Mouse (Mus musculus) left cerebral cortex, postnatal 10 days (tissue): ENCODE measurements at regions not wholly inside any gene's neighbourhood (a gene's known extent, or its start where the extent isn't known, plus 50 kb on each side); places are given as distances from the start of the nearest gene placed in this dataset.
"Not testable (repeated sequence)": the region's sequence is repeated elsewhere in the genome, so short reads cannot be mapped to it uniquely, and the experiment has no call there.

Source experiments
- DNase-seq, 2 experiments: peaks; one replicate each; pipeline ENCODE4 v3.0.0; 2021 to 2022; ENCODE audit warnings: low spot score in 2 of 2, mixed read lengths in 1 of 2; ENCODE audit errors: extremely low spot score in 1 of 2
- intact Hi-C: fragments of 180-260 bp; cut with DNase I; formaldehyde crosslinking; loops from one replicate; pipeline ENCODE4 v1.15.1; 2025

GRCm38 (mm10) chrX:77307374-77307773 lies 203.4 kb upstream of the Tbl1x start:
- intact Hi-C loops, result no loop called here
- DNase-seq, result no peak

DNA sequence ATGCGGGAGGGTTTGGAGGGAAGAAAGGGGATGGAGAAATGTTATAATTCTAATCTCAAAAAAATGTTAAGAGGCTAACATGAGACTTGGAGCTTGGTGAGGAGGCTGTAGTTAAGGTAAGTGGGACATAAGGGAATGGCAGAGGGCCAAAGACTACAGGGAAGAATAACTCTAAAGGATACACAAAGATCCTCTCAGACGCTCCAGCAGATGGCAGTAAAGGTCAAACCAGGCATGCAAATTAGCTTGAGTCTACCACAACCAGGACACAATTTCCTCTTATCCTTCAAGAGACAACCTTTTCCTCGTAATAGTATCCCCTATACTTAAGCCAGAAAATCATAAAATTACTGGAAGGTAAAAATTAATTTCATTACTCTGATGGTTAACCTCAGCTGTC lies 196.4 kb upstream of the Tbl1x start:
- DNase-seq, result peak in 1 of 2 experiments; percentile 31
- intact Hi-C loops, result no loop called here

DNA sequence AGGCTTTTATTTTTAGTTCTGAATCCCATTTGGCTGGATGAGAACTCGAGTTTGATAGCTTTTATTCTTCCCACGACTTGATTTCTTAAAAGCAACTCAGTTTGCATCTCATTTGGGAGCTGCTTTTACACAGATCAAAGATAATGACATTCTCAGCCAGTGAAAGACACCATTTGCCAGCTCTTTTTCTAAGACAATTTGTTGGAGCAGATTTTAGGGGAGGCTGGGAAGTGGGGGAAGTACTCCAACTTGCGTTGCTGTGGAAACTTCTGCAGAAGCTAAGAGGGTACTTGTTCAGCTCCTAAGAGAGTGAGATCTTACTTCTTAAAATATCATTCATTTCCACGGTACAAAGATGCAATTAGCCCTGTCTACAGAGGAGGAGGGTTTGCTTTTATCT lies 187.2 kb upstream of the Tbl1x start:
- DNase-seq, result peak in 1 of 2 experiments; percentile 48
- intact Hi-C loops, result loop anchor here (10.0 kb wide), 1 partner anchor 181 kb away; no protein-coding TSS in a partner anchor

DNA sequence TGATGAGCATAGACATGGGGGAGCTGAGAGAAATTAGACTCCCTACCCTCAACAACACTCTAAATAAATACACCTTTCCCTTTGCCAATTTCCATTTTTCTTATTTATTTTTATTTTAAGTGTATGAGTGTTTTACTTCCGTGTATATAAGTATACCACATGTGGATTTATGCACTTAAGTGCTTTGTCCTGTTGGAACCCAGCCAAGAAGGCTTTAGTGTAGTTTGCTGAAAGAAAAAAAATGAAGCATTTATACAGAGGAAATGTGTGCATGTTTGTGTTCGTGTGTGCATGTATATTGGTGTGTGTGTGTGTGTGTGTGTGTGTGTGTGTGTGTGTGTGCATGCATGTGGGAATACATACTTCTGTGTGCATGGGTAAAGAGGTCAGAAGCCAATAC lies 157.6 kb upstream of the Tbl1x start:
- intact Hi-C loops, result no loop called here
- no peak for DNase-seq

DNA sequence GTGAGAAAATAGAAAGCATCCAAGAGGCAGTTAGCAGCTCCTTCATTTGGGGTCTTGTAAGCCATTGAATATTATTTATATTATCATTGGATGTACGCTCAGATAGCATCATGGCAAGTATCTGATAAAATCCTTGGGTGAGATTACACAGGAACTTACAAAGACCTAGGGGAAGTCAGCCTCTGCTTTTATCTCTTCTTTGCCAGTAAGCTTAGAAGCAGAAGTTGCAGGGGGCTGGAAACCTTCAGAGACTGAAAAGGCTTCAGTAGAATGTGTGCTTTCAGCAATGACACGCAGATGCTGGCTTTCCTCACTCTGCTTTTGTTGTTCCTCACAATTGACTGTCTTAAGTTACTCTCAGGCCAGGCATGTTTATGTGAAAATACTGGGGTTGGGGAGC lies 150.3 kb upstream of the Tbl1x start:
- intact Hi-C loops, result no loop called here

GRCm38 (mm10) chrX:77361106-77361505 lies 149.7 kb upstream of the Tbl1x start:
- DNase-seq, result no peak
- intact Hi-C loops, result no loop called here

More for the DNA sequence above, 150.3 kb upstream of the Tbl1x start:
- no peak for DNase-seq

DNA sequence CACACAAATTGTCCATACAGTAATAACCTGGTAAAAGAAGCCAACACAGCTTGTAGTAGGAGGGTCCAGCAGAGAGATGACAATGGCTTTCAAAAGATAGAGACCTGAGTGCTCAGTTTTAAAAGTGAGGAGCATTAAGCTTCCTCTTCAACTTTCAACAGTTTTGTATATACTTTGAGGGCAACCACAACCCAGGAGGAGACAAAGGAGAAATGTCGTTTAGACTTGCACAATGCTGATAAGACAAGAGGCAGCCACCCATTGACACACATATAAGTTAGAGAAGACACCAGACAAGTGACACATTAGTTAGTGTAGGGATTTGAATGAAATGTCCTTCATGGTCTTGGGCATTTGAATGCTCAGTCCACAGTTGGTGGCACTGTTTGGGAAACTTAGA lies 147.2 kb upstream of the Tbl1x start:
- intact Hi-C loops, result no loop called here
- no peak for DNase-seq

- no peak for DNase-seq
- intact Hi-C loops, result no loop called here
Measured at GRCm38 (mm10) chrX:77367351-77367750, 143.5 kb upstream of the Tbl1x start.

DNA sequence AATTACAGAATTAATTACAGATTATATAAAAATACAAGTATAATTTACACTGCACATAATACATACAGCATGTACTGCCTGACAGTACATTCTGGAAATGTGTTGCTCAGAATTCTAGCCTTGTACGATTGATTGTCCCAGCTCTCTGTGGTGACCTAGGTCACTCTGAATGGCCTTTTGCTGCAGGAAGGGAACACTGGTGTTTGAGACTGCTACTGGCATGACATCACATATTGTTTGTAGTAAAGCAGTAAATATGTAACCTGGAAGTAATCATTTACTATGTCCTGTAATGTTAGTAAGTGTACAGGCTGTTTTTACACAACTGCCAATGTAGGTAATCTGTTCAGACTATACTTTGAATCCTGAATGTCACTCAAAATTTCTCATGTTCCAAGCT lies 123.5 kb upstream of the Tbl1x start:
- no peak for DNase-seq
- intact Hi-C loops, result no loop called here

DNA sequence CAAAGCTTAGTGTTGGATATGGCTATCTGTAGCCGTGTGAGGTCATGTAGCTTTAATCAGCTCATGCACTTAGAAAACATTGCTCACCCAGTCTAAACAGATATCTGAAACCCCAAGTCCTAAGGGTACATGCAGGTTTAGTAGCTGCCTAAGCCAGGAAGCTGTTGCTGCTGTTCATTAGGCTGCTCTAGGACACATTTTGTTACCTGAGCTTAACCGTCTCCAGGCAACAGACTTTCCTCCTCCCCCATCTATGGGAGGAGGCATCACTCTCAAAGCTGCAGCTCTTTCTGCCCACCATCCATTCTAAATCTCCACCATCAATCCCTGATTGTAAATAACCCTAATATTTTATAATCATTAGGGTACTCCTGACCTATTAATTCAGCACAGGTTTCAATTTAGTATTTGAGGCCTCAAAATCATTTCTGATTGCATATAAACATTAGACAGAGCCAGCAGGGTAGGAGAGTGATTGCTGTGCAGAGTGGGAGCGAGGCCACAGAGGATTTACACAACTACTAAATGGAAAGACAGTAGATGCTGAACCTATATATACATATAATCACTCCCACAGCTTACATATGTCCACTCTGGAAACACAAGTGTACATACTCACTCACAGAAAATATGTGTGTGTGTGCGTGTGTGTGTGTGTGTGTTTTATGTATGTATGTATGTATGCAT lies 118.9 kb upstream of the Tbl1x start:
- intact Hi-C loops, result no loop called here
- DNase-seq, result no peak

GRCm38 (mm10) chrX:77406896-77407295 lies 103.9 kb upstream of the Tbl1x start:
- intact Hi-C loops, result no loop called here
- no peak for DNase-seq

DNA sequence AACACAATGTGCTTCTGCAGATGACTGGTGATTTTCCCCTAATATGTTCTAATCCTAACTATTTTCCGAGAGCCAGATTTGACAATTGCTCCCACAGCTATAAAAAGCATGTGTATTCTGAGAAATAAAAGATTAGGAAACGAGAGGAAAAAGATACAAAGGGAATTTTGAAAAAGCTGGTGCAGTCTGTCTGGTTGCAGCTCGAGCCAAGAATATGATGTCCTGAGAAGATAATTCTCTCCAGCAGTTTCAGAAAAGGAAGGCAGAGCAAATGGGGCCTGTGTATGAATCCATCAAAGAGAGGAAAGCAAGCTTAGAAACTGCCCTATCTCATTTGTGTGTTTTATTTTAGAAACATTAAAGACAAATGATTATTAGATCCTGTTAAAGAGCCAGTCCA lies 102.9 kb upstream of the Tbl1x start:
- no peak for DNase-seq
- intact Hi-C loops, result no loop called here

GRCm38 (mm10) chrX:77409370-77409769 lies 101.4 kb upstream of the Tbl1x start:
- DNase-seq, result peak in 1 of 2 experiments; percentile 17
- intact Hi-C loops, result no loop called here

DNA sequence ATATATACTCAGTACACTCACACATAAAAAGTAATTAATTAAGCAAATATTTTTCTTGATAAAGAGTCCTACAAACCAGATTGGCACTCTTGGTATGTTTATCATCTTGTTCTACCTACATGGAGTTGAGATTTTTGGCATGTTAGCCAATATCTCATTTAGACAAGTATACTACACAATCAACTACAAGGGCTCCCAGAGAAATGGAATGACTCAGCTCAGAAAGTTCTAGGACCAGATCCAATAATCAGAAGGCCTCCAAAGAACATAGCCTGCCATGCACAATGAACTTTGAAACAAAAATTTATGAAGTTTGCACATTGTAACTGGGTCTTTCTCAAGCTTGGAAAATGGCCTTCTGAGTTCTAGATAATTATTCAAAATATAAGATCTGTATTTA lies 100.0 kb upstream of the Tbl1x start:
- intact Hi-C loops, result no loop called here
- DNase-seq, result no peak

DNA sequence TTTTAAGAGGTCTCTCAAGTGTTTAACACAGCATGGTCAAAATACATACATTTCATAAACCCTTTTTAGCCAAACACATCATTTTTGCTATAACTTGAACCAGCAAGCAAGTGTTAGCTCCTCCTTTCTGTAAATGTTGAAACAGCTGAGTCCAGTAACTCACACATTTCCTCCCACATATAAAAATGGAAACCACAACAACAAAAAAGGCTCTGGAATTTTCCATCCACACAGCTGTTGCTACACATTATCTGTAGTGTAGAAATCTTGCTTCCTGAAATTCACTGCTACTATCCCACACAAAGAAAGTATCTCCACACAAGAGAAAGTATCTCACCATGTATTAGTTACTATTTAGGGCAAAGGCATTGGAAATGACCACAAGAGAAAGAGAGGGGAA lies 96.7 kb upstream of the Tbl1x start:
- intact Hi-C loops, result no loop called here
- DNase-seq, result no peak

GRCm38 (mm10) chrX:77417766-77418165 lies 93.0 kb upstream of the Tbl1x start:
- intact Hi-C loops, result no loop called here
- DNase-seq, result no peak

GRCm38 (mm10) chrX:77422206-77422605 lies 88.6 kb upstream of the Tbl1x start:
- DNase-seq, result no peak
- intact Hi-C loops, result no loop called here

DNA sequence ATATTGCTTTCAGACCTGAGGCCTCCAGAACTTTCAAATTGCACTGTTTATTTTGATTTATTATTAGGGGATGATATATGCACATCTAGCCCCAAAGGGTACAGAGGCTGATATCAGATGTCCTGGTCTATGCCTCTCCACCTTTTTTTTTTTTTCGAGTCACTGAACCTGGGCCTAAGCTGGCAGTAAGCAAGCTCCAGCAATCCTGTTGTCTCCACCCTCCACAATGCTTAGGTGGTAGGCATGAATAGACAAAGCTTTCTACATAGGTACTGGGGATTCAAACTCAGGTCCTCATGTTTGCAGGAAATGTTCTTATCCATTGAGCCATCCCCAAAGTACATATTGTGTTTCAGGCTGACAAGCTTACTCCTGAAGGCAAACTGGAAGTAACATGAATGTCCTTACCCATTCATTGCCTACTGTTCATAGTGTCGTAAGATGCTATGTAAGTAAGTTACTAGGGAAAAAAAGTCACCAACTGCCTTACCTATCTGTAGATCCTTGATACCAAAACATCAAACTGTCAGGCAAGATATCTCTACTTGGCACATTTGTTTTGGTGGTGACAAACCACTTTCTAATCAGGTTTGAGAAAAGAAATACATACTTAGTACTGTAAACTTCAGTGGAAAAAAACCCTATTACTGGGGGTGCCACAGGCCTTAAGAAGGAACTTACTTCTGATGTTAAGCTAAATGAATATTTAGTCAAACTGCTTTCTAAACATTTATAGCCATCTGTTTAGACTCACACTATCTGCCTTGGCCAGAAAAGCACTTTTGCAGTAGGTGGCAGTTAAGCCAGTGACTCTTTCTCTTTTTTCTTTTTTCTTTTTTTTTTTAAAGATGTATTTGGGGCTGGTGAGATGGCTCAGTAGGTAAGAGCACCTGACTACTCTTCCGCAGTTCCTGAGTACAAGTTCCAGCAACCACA lies 85.8 kb upstream of the Tbl1x start:
- no peak for DNase-seq
- intact Hi-C loops, result no loop called here

- intact Hi-C loops, DNase-seq: not testable (repeated sequence)
Measured at GRCm38 (mm10) chrX:77425728-77426102, 85.1 kb upstream of the Tbl1x start.

DNA sequence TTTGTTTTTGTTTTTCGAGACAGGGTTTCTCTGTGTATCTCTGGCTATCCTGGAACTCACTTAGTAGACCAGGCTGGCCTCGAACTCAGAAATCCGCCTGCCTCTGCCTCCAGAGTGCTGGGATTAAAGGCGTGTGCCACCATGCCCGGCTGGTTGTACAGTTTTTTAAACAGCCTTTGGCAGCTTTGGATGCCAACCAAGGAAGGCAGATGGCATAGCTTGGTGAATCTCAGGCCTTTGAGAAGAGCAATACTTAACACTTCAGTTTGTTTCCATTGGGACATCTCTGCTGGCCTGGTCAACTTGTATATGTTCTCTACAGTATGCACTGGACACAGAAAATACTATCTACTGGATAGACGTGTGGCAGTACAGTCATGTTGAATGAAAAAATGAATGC lies 84.0 kb upstream of the Tbl1x start:
- DNase-seq, intact Hi-C loops: not testable (repeated sequence)
